Mouse (Mus musculus): ENCODE data around the gene Gnat1. TPM values are rescaled to one million over a fixed set of nuclear protein-coding genes. Genes with fewer than 3 reads are reported as not detected.
A peak's percentile ranks its signal among the peaks of the same experiment; 100 is the strongest.

Gene Gnat1
- polyA plus RNA-seq, 1 experiment from 2014 or later = 2.0 TPM

DNA sequence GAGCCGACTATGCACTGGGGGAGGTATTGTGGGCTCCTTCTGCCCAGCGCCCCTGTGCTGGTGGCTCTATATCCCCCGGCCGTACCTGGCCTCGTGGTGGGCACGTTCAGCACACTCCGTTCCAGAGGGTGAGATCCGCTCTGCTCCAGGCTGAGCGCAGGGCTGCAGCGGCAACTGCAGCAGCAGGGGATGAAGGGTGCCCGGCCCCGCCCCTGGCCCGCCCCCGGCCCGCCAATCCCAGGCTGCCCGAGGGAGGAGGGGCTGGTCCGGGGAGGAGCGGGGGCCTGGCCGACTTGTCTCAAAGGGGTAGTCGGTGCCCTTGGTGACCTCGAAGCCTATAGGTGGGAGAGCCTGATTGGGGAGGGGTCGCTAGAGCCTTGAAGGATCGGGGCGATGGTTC, 12.3 kb downstream of the Gnat1 start:
- peaks cover 45% of the 10 kb centered on the region for H3K4me1 ChIP-seq (replicated peaks)
- ATAC-seq (ENCODE audit: low FRiP score, low read depth) = peak; percentile 75; the same call in 1 of the 2 replicates
- H3K27ac ChIP-seq (replicated peaks) = peak overlapping the region; percentile 57
- H3K4me3 ChIP-seq = peak overlapping the region; percentile 42
- H3K9ac ChIP-seq = peak overlapping the region; percentile 39
- WGBS = under 1% methylated on average over 24 of the region's 24 CpGs
- peaks cover 22% of the 10 kb centered on the region for H3K27me3 ChIP-seq
- peak overlapping the region; percentile 64 for H3K4me2 ChIP-seq
- no peaks in the 10 kb centered on the region for H3K36me3 ChIP-seq
- H3K9me3 ChIP-seq = no peaks in the 10 kb centered on the region

DNA sequence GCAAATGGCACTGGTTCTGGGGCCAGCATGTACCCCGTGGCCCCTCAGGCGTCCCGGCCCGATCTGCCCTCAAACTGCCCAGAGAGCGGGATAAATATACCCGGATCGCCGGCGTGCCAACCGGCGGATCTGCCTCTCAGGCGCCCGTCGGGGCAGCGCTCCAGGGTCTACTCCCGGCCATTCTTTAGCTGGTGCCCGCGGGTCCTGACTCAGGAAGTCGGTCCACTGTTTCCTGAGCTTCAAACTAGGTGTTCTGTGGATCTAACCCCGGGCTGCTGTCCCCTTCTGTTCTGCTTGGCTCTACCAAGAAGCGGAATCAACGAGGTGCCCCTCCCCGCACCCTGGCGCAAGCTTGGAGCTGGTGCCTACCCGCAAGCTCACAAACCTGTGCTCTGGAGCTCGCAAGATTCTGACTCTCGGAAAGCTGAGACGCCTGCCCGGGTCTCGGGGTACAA, 12.7 kb downstream of the Gnat1 start:
- WGBS = under 1% methylated on average over 30 of the region's 30 CpGs
- Histone ChIP-seq H3K27me3 (peaks cover 22% of the 10 kb centered on the region), H3K27ac (replicated peaks) (peak overlapping the region; percentile 57), H3K4me2 (peak overlapping the region; percentile 64), H3K4me1 (replicated peaks) (peaks cover 46% of the 10 kb centered on the region), H3K36me3 (no peaks in the 10 kb centered on the region), H3K9ac (peak overlapping the region; percentile 39), H3K4me3 (peak overlapping the region; percentile 42), H3K9me3 (no peaks in the 10 kb centered on the region)
- 0 out of 2 replicates have a peak, but pooled peaks have one; percentile 17 for ATAC-seq (ENCODE audit: low FRiP score, low read depth)

DNA sequence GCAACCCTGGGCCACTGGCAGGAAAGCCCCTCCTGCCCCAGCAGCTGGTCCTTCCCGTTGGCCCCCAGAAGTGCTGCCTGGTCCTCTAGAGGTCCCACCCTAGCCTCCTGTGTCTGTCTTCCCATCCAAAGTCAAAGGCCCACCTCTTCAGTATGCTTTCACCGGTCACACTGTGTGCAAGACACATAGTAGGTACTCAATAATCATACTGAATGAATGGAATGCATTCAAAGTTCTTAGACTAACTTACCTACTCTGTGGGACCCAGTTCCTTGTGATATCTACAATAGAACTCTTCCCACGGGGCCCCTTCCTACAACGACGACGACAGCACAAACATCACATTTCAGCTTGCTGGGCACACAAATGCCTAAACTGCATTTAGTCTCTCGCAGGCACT, 14.2 kb downstream of the Gnat1 start:
- peaks cover 51% of the 10 kb centered on the region for H3K4me1 ChIP-seq (replicated peaks)

DNA sequence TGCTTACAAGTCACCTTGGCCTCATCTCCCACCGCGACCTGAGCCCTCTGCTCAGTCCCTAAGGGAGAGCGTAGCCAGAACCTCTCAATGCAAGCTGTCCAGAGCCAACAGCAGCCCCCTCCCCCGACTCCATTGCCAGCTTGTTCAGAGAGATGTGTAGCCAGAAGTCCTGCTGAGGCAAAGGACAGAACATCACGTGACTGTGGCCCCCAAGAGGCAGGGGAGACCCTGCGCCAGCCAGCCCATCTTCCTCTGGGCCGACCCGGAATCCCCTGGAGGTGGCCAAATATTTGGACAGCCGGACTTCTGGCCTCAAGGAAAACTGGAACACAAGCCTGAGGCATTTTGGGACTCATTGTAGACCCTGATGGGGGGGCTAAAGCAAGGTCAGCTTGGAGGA, 16.0 kb downstream of the Gnat1 start:
- Histone ChIP-seq H3K4me3 (no peak overlapping the region), H3K36me3 (no peaks in the 10 kb centered on the region), H3K9me3 (no peaks in the 10 kb centered on the region), H3K4me2 (peak overlapping the region; percentile 30), H3K9ac (no peak overlapping the region), H3K27me3 (peaks cover 22% of the 10 kb centered on the region), H3K4me1 (replicated peaks) (peaks cover 50% of the 10 kb centered on the region), H3K27ac (replicated peaks) (peak overlapping the region; percentile 54)
- no peak for ATAC-seq (ENCODE audit: low FRiP score, low read depth)
- 39% methylated on average over 9 of the region's 9 CpGs for WGBS

More for the DNA sequence above, 14.2 kb downstream of the Gnat1 start:
- peak overlapping the region; percentile 42 for H3K4me3 ChIP-seq
- H3K27ac ChIP-seq (replicated peaks) = 0 out of 2 replicates have a peak overlapping the region, but pooled peaks have one; percentile 46
- peak overlapping the region; percentile 64 for H3K4me2 ChIP-seq
- H3K9ac ChIP-seq = no peak overlapping the region
- ATAC-seq (ENCODE audit: low FRiP score, low read depth) = no peak
- WGBS = 84% methylated on average over 7 of the region's 7 CpGs
- no peaks in the 10 kb centered on the region for H3K9me3 ChIP-seq
- no peaks in the 10 kb centered on the region for H3K36me3 ChIP-seq
- peaks cover 22% of the 10 kb centered on the region for H3K27me3 ChIP-seq

DNA sequence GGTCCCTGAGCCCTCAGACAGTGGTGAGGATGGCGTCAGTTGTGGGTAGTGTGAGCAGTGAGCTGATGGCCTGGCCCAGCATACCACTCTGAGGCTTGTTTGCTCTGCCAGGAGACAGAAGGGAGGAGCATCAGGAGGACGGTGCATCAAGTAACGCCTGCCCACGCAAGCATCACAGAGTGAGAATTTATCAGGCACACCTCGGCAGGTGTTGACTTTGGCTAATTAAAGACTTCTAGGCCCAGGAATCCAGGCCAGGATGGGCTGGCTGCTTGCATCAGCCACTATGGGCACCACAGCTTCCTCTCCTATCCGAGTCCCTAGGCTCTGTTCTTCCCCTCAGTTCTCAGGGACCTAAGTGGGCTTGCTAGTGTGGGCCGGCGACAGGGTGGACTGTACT, 17.2 kb downstream of the Gnat1 start:
- H3K4me1 ChIP-seq (replicated peaks) = peaks cover 39% of the 10 kb centered on the region
- H3K27me3 ChIP-seq = peaks cover 20% of the 10 kb centered on the region
- H3K4me2 ChIP-seq = no peak overlapping the region
- H3K27ac ChIP-seq (replicated peaks) = no peak overlapping the region
- no peaks in the 10 kb centered on the region for H3K36me3 ChIP-seq
- WGBS = 91% methylated on average over 8 of the region's 8 CpGs
- no peak overlapping the region for H3K9ac ChIP-seq
- H3K4me3 ChIP-seq = no peak overlapping the region
- no peaks in the 10 kb centered on the region for H3K9me3 ChIP-seq
- ATAC-seq (ENCODE audit: low FRiP score, low read depth) = no peak

GRCm38 (mm10) chr9:107660777-107661176, 18.7 kb downstream of the Gnat1 start:
- ATAC-seq (ENCODE audit: low FRiP score, low read depth) = no peak
- no peaks in the 10 kb centered on the region for H3K36me3 ChIP-seq
- H3K4me3 ChIP-seq = no peak overlapping the region
- H3K4me1 ChIP-seq (replicated peaks) = peaks cover 25% of the 10 kb centered on the region
- H3K9ac ChIP-seq = no peak overlapping the region
- peaks cover 10% of the 10 kb centered on the region for H3K27me3 ChIP-seq
- no peak overlapping the region for H3K4me2 ChIP-seq
- H3K9me3 ChIP-seq = no peaks in the 10 kb centered on the region
- no peak overlapping the region; the same call in 1 of the 2 replicates for H3K27ac ChIP-seq (replicated peaks)
- WGBS = 41% methylated on average over 3 of the region's 3 CpGs

- no peak overlapping the region for H3K4me3 ChIP-seq
- H3K27me3 ChIP-seq = 0 out of 2 replicates have a peak, but pooled peaks cover 3% of the 10 kb centered on the region
- ATAC-seq (ENCODE audit: low FRiP score, low read depth) = peak; percentile 55; the same call in 1 of the 2 replicates
- H3K27ac ChIP-seq (replicated peaks) = peak overlapping the region; percentile 71
- no peak overlapping the region for H3K9ac ChIP-seq
- no peak overlapping the region for H3K4me2 ChIP-seq
- H3K36me3 ChIP-seq = no peaks in the 10 kb centered on the region
- WGBS = 77% methylated on average over 3 of the region's 3 CpGs
- H3K9me3 ChIP-seq = no peaks in the 10 kb centered on the region
- peaks cover 25% of the 10 kb centered on the region for H3K4me1 ChIP-seq (replicated peaks)
These were observed 19.6 kb downstream of the Gnat1 start for GRCm38 (mm10) chr9:107659961-107660360.

- no peak overlapping the region for H3K9ac ChIP-seq
- WGBS = 52% methylated on average over 10 of the region's 10 CpGs
- H3K36me3 ChIP-seq = no peaks in the 10 kb centered on the region
- no peaks in the 10 kb centered on the region for H3K9me3 ChIP-seq
- no peak overlapping the region for H3K4me2 ChIP-seq
- no peaks in the 10 kb centered on the region for H3K27me3 ChIP-seq
- H3K4me3 ChIP-seq = no peak overlapping the region
- H3K27ac ChIP-seq (replicated peaks) = peak overlapping the region; percentile 71
- ATAC-seq (ENCODE audit: low FRiP score, low read depth) = peak; percentile 80
- peaks cover 25% of the 10 kb centered on the region for H3K4me1 ChIP-seq (replicated peaks)
These were observed 20.0 kb downstream of the Gnat1 start for GRCm38 (mm10) chr9:107659551-107659950.

- no peak for ATAC-seq (ENCODE audit: low FRiP score, low read depth)
- Histone ChIP-seq H3K27me3 (no peaks in the 10 kb centered on the region), H3K9me3 (no peaks in the 10 kb centered on the region), H3K4me2 (no peak overlapping the region), H3K9ac (no peak overlapping the region), H3K27ac (replicated peaks) (no peak overlapping the region), H3K4me3 (no peak overlapping the region), H3K36me3 (no peaks in the 10 kb centered on the region), H3K4me1 (replicated peaks) (peaks cover 18% of the 10 kb centered on the region)
- WGBS = 89% methylated on average over 6 of the region's 6 CpGs
These were observed 21.4 kb downstream of the Gnat1 start for GRCm38 (mm10) chr9:107658096-107658495.

DNA sequence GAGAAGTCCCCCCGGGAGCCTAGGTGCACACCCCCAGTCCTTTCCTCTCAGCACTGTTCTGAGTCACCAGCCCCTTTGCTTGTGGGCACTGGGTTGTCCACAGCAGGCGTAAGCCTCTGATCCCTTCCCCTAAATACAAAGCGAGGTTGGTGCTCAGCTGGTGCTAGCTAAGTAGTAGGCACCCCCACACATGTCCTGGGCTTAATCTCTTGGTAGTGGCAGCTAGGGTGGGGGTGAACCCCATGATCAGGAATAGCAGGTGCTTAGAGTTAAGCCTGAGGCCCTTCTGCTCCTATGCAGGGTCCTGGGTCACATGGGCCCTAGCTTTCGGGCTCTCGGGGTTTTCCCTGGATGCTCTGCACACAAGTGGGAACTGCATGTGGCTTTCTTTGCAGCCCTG, 22.4 kb downstream of the Gnat1 start:
- Histone ChIP-seq H3K4me3 (no peak overlapping the region), H3K9ac (no peak overlapping the region), H3K4me1 (replicated peaks) (peaks cover 10% of the 10 kb centered on the region), H3K4me2 (no peak overlapping the region), H3K27ac (replicated peaks) (no peak overlapping the region), H3K36me3 (no peaks in the 10 kb centered on the region), H3K27me3 (no peaks in the 10 kb centered on the region), H3K9me3 (no peaks in the 10 kb centered on the region)
- WGBS = 83% methylated on average over 5 of the region's 5 CpGs
- ATAC-seq (ENCODE audit: low FRiP score, low read depth) = no peak

DNA sequence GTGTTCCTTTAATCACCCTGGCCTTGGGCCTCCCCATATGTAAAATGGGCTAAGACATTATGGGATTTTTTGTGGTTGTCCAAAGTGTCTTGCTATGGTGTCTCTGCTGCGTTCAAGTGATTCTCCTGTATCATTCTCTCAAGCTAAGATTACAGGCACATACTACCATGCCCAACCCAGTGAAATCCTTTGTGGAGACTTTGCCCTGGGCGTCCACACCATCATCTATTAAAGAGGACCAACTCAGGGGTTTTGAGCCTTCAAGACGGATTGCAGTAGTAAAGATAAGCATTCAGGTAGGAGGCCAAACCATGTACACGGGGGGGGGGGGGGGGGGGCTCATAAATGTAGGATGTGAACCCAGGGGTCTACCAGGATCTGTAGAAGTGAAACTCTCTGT, 24.9 kb downstream of the Gnat1 start:
- Histone ChIP-seq H3K9me3 (no peaks in the 10 kb centered on the region), H3K36me3 (no peaks in the 10 kb centered on the region), H3K4me2 (no peak overlapping the region), H3K4me3 (no peak overlapping the region), H3K27ac (replicated peaks) (no peak overlapping the region), H3K4me1 (replicated peaks) (peaks cover 21% of the 10 kb centered on the region; the same call in 1 of the 2 replicates), H3K27me3 (no peaks in the 10 kb centered on the region), H3K9ac (no peak overlapping the region)
- 87% methylated on average over 4 of the region's 4 CpGs for WGBS
- no peak for ATAC-seq (ENCODE audit: low FRiP score, low read depth)

DNA sequence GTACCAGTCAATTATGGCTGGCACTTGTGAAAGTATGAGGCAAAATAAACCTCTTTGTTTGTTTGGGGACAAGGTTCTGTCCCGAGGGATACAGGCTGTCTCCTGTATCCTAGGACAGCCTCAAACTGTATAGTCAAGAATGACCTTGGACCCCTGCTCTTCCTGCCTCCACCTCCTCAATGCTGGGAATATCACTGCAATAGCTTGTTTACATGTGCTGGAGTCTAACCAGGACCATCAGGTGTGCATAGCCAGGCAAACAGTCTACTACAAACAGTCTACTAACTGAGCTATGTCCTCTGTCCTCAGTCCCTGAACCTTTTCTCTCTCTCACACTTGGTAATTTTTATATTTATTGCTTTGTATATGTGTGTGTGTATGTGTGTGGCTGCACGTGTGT, 26.0 kb downstream of the Gnat1 start:
- Histone ChIP-seq H3K4me2 (no peak overlapping the region), H3K27ac (replicated peaks) (no peak overlapping the region), H3K36me3 (no peaks in the 10 kb centered on the region), H3K9me3 (no peaks in the 10 kb centered on the region), H3K9ac (no peak overlapping the region), H3K4me1 (replicated peaks) (peaks cover 18% of the 10 kb centered on the region; the same call in 1 of the 2 replicates), H3K27me3 (no peaks in the 10 kb centered on the region), H3K4me3 (no peak overlapping the region)
- ATAC-seq (ENCODE audit: low FRiP score, low read depth) = no peak
- WGBS = 78% methylated on average over 2 of the region's 2 CpGs

Data from hindbrain, embryonic 15.5 days (tissue).